Mouse (Mus musculus): ENCODE results near the gene H13. TPM values are rescaled to one million over a fixed set of nuclear protein-coding genes. Genes with fewer than 3 reads are reported as not detected.

H13 gene
- polyA plus RNA-seq, 1 experiment from 2014 or later: 173 TPM

DNA sequence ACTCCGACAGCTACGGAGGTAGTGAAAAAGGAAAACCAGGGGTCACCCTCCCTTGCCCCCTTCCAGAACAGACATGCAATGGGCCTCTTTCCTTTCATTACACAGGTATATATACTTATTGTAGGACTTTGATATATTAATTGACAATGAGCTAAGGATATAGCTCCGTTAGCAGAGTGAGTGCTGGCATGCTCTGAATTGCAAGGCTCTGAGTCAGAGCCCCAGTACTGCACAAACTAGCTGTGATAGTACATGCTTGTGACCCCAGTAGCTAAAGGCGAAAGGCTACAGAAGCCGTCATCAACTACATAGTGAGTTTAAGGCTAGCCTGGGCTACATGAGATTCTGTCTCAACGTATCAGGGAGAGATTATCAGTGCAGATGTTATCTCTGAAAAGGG lies 39.4 kb upstream of the H13 start:
- Histone ChIP-seq H3K27ac (ENCODE audit: low read length) (no peak overlapping the region), H3K27me3 (replicated peaks; ENCODE audit: control insufficient read depth, insufficient read depth, low read length) (peaks cover 34% of the 10 kb centered on the region), H3K4me3 (replicated peaks; ENCODE audit: low read length) (no peak overlapping the region), H3K9ac (replicated peaks; ENCODE audit: low read depth, low read length) (no peak overlapping the region), H3K4me1 (replicated peaks; ENCODE audit: control insufficient read depth, insufficient read depth, low read length) (peaks cover 10% of the 10 kb centered on the region), H3K9me3 (ENCODE audit: control insufficient read depth, low read length) (no peaks in the 10 kb centered on the region), H3K4me2 (ENCODE audit: low read length) (no peak overlapping the region), H3K36me3 (ENCODE audit: control insufficient read depth, insufficient read depth) (no peaks in the 10 kb centered on the region)
- ATAC-seq: no peak
- 85% methylated on average over 6 of the region's 6 CpGs for WGBS

DNA sequence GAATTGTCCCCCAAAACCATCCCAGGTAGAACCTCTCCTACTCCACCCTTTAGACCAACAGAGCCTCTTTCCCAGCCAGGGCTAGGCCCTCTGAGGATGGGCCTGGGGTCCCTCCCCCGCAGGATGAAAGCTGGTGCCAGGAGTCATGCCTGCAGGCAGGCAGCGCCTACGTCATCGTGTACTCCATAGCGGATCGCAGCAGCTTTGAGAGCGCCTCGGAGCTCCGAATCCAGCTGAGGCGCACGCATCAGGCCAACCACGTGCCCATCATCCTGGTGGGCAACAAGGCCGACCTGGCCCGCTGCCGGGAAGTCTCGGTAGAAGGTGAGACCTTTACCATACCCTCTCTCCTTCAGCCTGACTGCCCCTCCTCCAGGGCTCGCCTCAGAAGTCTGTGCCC lies 35.9 kb upstream of the H13 start:
- WGBS: 41% methylated on average over 17 of the region's 17 CpGs
- Histone ChIP-seq H3K4me2 (ENCODE audit: low read length) (peak overlapping the region; percentile 29), H3K27ac (ENCODE audit: low read length) (no peak overlapping the region), H3K4me3 (replicated peaks; ENCODE audit: low read length) (peak overlapping the region; percentile 17), H3K9me3 (ENCODE audit: control insufficient read depth, low read length) (no peaks in the 10 kb centered on the region), H3K9ac (replicated peaks; ENCODE audit: low read depth, low read length) (peak overlapping the region; percentile 7; the same call in 1 of the 2 replicates), H3K36me3 (ENCODE audit: control insufficient read depth, insufficient read depth) (no peaks in the 10 kb centered on the region), H3K4me1 (replicated peaks; ENCODE audit: control insufficient read depth, insufficient read depth, low read length) (no peaks in the 10 kb centered on the region), H3K27me3 (replicated peaks; ENCODE audit: control insufficient read depth, insufficient read depth, low read length) (peaks cover 7% of the 10 kb centered on the region)
- peak; percentile 40; the same call in 1 of the 2 replicates for ATAC-seq

- Histone ChIP-seq H3K4me2 (ENCODE audit: low read length) (no peak overlapping the region), H3K27me3 (replicated peaks; ENCODE audit: control insufficient read depth, insufficient read depth, low read length) (no peaks in the 10 kb centered on the region), H3K9me3 (ENCODE audit: control insufficient read depth, low read length) (no peaks in the 10 kb centered on the region), H3K27ac (ENCODE audit: low read length) (no peak overlapping the region), H3K4me3 (replicated peaks; ENCODE audit: low read length) (no peak overlapping the region), H3K4me1 (replicated peaks; ENCODE audit: control insufficient read depth, insufficient read depth, low read length) (no peaks in the 10 kb centered on the region), H3K9ac (replicated peaks; ENCODE audit: low read depth, low read length) (no peak overlapping the region), H3K36me3 (ENCODE audit: control insufficient read depth, insufficient read depth) (no peaks in the 10 kb centered on the region)
- no peak for ATAC-seq
- 82% methylated on average over 29 of the region's 29 CpGs for WGBS
These were observed 35.0 kb upstream of the H13 start for GRCm38 (mm10) chr2:152634311-152634710.

DNA sequence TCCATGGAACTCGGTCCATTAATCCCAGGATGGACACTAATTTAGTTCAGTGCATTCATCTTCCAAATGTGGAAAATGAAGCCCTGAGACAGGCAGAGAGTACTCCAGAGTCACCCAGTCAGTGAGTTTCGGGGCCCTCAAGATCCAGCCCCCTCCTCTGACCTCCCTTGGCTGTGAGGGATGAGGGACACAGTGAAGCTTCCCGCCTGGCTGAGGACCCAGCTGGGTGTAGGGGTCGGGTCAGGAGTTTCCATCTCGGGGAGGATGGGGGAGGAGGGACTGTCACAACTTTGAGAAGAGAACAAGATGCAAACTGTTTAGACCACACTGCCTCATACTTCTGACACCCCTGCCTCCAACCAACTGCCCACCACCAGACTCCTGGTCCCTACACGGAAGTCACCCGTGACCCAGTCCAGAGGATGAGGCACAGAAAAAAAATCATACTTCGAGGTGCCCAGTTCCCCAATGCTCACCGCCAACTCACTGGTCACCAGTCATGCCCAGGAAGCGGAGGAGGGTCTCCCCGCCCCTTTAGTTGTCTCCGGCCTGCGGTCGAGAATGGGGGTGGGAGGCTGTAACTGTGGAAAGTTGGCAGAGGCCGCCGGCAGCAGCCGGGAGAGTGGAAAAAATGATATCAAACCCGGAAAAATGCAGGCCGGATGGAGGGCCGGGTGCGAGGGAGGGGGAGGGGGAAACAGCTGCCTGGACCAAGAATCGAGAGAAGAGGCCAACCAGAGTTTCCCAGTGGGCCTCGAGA lies 32.8 kb upstream of the H13 start:
- WGBS: 80% methylated on average over 23 of the region's 23 CpGs
- no peak for ATAC-seq
- Histone ChIP-seq H3K27me3 (replicated peaks; ENCODE audit: control insufficient read depth, insufficient read depth, low read length) (no peaks in the 10 kb centered on the region), H3K9me3 (ENCODE audit: control insufficient read depth, low read length) (no peaks in the 10 kb centered on the region), H3K4me2 (ENCODE audit: low read length) (no peak overlapping the region), H3K9ac (replicated peaks; ENCODE audit: low read depth, low read length) (no peak overlapping the region), H3K4me1 (replicated peaks; ENCODE audit: control insufficient read depth, insufficient read depth, low read length) (no peaks in the 10 kb centered on the region), H3K4me3 (replicated peaks; ENCODE audit: low read length) (no peak overlapping the region), H3K36me3 (ENCODE audit: control insufficient read depth, insufficient read depth) (no peaks in the 10 kb centered on the region), H3K27ac (ENCODE audit: low read length) (no peak overlapping the region)

GRCm38 (mm10) chr2:152637006-152637322 lies 32.3 kb upstream of the H13 start:
- Histone ChIP-seq H3K4me3 (replicated peaks; ENCODE audit: low read length) (no peak overlapping the region), H3K4me2 (ENCODE audit: low read length) (no peak overlapping the region), H3K36me3 (ENCODE audit: control insufficient read depth, insufficient read depth) (no peaks in the 10 kb centered on the region), H3K27ac (ENCODE audit: low read length) (no peak overlapping the region), H3K9me3 (ENCODE audit: control insufficient read depth, low read length) (no peaks in the 10 kb centered on the region), H3K27me3 (replicated peaks; ENCODE audit: control insufficient read depth, insufficient read depth, low read length) (no peaks in the 10 kb centered on the region), H3K9ac (replicated peaks; ENCODE audit: low read depth, low read length) (no peak overlapping the region), H3K4me1 (replicated peaks; ENCODE audit: control insufficient read depth, insufficient read depth, low read length) (no peaks in the 10 kb centered on the region)
- WGBS: 90% methylated on average over 6 of the region's 6 CpGs
- no peak for ATAC-seq

DNA sequence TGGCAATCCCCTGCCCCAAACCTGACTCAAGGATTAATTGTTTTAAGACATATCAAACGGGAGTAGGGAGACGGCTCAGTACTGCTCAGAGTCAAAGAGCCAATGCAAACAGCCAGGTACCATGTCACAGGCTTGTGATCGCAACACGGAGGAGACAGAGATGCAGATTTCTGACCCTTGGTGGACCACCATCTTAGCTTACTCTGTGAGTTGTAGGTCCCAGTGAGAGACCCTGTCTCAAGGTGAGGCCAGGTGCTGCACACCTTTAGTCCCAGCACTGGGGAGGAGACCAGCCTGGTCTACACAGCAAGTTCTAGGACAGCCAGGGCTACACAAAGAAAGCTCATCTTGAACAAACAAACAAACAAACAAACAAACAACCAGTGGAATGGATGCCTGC lies 31.9 kb upstream of the H13 start:
- no peak overlapping the region for H3K9ac ChIP-seq (replicated peaks; ENCODE audit: low read depth, low read length)
- H3K4me1 ChIP-seq (replicated peaks; ENCODE audit: control insufficient read depth, insufficient read depth, low read length): no peaks in the 10 kb centered on the region
- H3K27me3 ChIP-seq (replicated peaks; ENCODE audit: control insufficient read depth, insufficient read depth, low read length): no peaks in the 10 kb centered on the region
- H3K36me3 ChIP-seq (ENCODE audit: control insufficient read depth, insufficient read depth): no peaks in the 10 kb centered on the region
- H3K4me2 ChIP-seq (ENCODE audit: low read length): no peak overlapping the region
- ATAC-seq: no peak
- no peaks in the 10 kb centered on the region for H3K9me3 ChIP-seq (ENCODE audit: control insufficient read depth, low read length)
- WGBS: 91% methylated on average over 4 of the region's 4 CpGs
- H3K27ac ChIP-seq (ENCODE audit: low read length): no peak overlapping the region
- no peak overlapping the region for H3K4me3 ChIP-seq (replicated peaks; ENCODE audit: low read length)

DNA sequence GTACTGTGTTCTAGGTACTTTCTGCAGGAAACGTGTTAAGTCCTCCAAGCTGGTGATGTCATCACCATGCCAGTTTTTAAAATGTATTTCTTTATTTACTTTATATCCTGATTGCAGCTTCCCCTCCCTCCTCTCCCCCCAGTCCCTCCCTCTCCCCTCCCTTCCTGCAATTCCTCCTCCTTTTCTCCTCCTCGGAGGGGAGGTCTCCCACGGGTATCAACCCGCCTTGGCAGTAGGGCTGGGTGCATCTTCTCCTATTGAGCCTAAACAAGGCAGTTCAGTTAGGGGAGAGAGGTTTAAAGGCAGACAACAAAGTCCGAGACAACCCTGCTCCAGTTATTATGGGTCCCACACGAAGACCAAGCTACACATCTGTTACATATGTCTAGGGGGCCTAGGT lies 30.4 kb upstream of the H13 start:
- 75% methylated on average over 6 of the region's 6 CpGs for WGBS
- H3K27me3 ChIP-seq (replicated peaks; ENCODE audit: control insufficient read depth, insufficient read depth, low read length): no peaks in the 10 kb centered on the region
- ATAC-seq: no peak

GRCm38 (mm10) chr2:152639406-152640113 lies 29.7 kb upstream of the H13 start:
- H3K9ac ChIP-seq (replicated peaks; ENCODE audit: low read depth, low read length): no peak overlapping the region
- no peaks in the 10 kb centered on the region for H3K27me3 ChIP-seq (replicated peaks; ENCODE audit: control insufficient read depth, insufficient read depth, low read length)
- no peaks in the 10 kb centered on the region for H3K4me1 ChIP-seq (replicated peaks; ENCODE audit: control insufficient read depth, insufficient read depth, low read length)
- no peaks in the 10 kb centered on the region for H3K9me3 ChIP-seq (ENCODE audit: control insufficient read depth, low read length)
- no peak for ATAC-seq
- no peak overlapping the region for H3K4me2 ChIP-seq (ENCODE audit: low read length)
- no peak overlapping the region for H3K4me3 ChIP-seq (replicated peaks; ENCODE audit: low read length)
- WGBS: 21% methylated on average over 11 of the region's 11 CpGs
- no peak overlapping the region for H3K27ac ChIP-seq (ENCODE audit: low read length)
- H3K36me3 ChIP-seq (ENCODE audit: control insufficient read depth, insufficient read depth): no peaks in the 10 kb centered on the region

More for the DNA sequence above, 30.4 kb upstream of the H13 start:
- Histone ChIP-seq H3K9ac (replicated peaks; ENCODE audit: low read depth, low read length) (no peak overlapping the region), H3K4me2 (ENCODE audit: low read length) (no peak overlapping the region), H3K4me3 (replicated peaks; ENCODE audit: low read length) (no peak overlapping the region), H3K9me3 (ENCODE audit: control insufficient read depth, low read length) (no peaks in the 10 kb centered on the region), H3K36me3 (ENCODE audit: control insufficient read depth, insufficient read depth) (no peaks in the 10 kb centered on the region), H3K4me1 (replicated peaks; ENCODE audit: control insufficient read depth, insufficient read depth, low read length) (no peaks in the 10 kb centered on the region), H3K27ac (ENCODE audit: low read length) (no peak overlapping the region)

- H3K9ac ChIP-seq (replicated peaks; ENCODE audit: low read depth, low read length): no peak overlapping the region
- H3K4me2 ChIP-seq (ENCODE audit: low read length): no peak overlapping the region
- no peaks in the 10 kb centered on the region for H3K27me3 ChIP-seq (replicated peaks; ENCODE audit: control insufficient read depth, insufficient read depth, low read length)
- H3K4me1 ChIP-seq (replicated peaks; ENCODE audit: control insufficient read depth, insufficient read depth, low read length): peaks cover 15% of the 10 kb centered on the region
- H3K4me3 ChIP-seq (replicated peaks; ENCODE audit: low read length): no peak overlapping the region
- H3K27ac ChIP-seq (ENCODE audit: low read length): no peak overlapping the region
- 80% methylated on average over 10 of the region's 10 CpGs for WGBS
- no peaks in the 10 kb centered on the region for H3K9me3 ChIP-seq (ENCODE audit: control insufficient read depth, low read length)
- H3K36me3 ChIP-seq (ENCODE audit: control insufficient read depth, insufficient read depth): no peaks in the 10 kb centered on the region
- no peak for ATAC-seq
These were observed 16.2 kb upstream of the H13 start for GRCm38 (mm10) chr2:152652901-152653620.

All from forebrain, embryonic 16.5 days (tissue).